Mouse (Mus musculus) forebrain, embryonic 10.5 days (tissue): Measurements from ENCODE around the gene Neu2. TPM values are rescaled to one million over a fixed set of nuclear protein-coding genes. Genes with fewer than 3 reads are reported as not detected.
A peak's percentile ranks its signal among the peaks of the same experiment; 100 is the strongest.

ENCODE experiments used
- DNase-seq: peaks from one replicate; pipeline ENCODE4 v3.0.0-alpha.2; 2017; ENCODE audit warnings: low spot score; ENCODE audit errors: extremely low spot score
- H3K27ac ChIP-seq: fragments of 300-500 bp; sonication (generic); 2 replicates; pipeline ENCODE4 v1.5.1; 2016; ENCODE audit warnings: mild to moderate bottlenecking
- H3K27me3 ChIP-seq: fragments of 300-500 bp; sonication (generic); 2 replicates; pipeline ENCODE4 v1.6.1; 2016; ENCODE audit warnings: mild to moderate bottlenecking; ENCODE audit not compliant: poor library complexity, severe bottlenecking
- H3K36me3 ChIP-seq: fragments of 300-500 bp; sonication (generic); replicated peaks from 2 replicates; pipeline ENCODE4 v1.6.1; 2016; ENCODE audit warnings: mild to moderate bottlenecking, moderate library complexity
- H3K4me1 ChIP-seq: fragments of 300-500 bp; sonication (generic); 2 replicates; pipeline ENCODE4 v1.6.1; 2016
- H3K4me3 ChIP-seq: fragments of 300-500 bp; sonication (generic); 2 replicates; pipeline ENCODE4 v1.5.1; 2016; ENCODE audit warnings: mild to moderate bottlenecking, moderate library complexity
- H3K9me3 ChIP-seq: fragments of 300-500 bp; sonication (generic); 2 replicates; pipeline ENCODE4 v1.6.1; 2016; ENCODE audit warnings: mild to moderate bottlenecking, moderate library complexity
- WGBS: fragments of 180-500 bp; shearing (Covaris S2); methylation state at CpG from one replicate; pipeline ENCODE4 v1.1.7; 2016; 5-methylcytosine and 5-hydroxymethylcytosine counted together
- polyA plus RNA-seq: library from polyadenylated mRNA; unstranded; fragments of >200 nt; fragmentation: Nextera tagmentation; extraction: Ambion mirVana; gene quantifications from 2 replicates; pipeline ENCODE4 v1.2.1, GENCODE M21; 2016

Gene Neu2
- polyA plus RNA-seq, 1 experiment from 2014 or later: not detected

GRCm38 (mm10) chr1:87625254-87626025 lies 115.8 kb downstream of the Neu2 start:
- DNase-seq: no peak
- H3K4me3 ChIP-seq: no peak overlapping the region
- no peaks in the 10 kb centered on the region for H3K27me3 ChIP-seq
- 85% methylated on average over 6 of the region's 6 CpGs for WGBS
- H3K36me3 ChIP-seq: no peaks in the 10 kb centered on the region
- 0 out of 2 replicates have a peak, but pooled peaks cover 4% of the 10 kb centered on the region for H3K4me1 ChIP-seq
- no peaks in the 10 kb centered on the region for H3K9me3 ChIP-seq
- no peak overlapping the region for H3K27ac ChIP-seq

GRCm38 (mm10) chr1:87626344-87626743 lies 116.7 kb downstream of the Neu2 start:
- Histone ChIP-seq H3K9me3 (no peaks in the 10 kb centered on the region), H3K27ac (no peak overlapping the region), H3K4me1 (0 out of 2 replicates have a peak, but pooled peaks cover 4% of the 10 kb centered on the region), H3K4me3 (no peak overlapping the region), H3K36me3 (no peaks in the 10 kb centered on the region), H3K27me3 (no peaks in the 10 kb centered on the region)
- no peak for DNase-seq
- 59% methylated on average over 2 of the region's 2 CpGs for WGBS

DNA sequence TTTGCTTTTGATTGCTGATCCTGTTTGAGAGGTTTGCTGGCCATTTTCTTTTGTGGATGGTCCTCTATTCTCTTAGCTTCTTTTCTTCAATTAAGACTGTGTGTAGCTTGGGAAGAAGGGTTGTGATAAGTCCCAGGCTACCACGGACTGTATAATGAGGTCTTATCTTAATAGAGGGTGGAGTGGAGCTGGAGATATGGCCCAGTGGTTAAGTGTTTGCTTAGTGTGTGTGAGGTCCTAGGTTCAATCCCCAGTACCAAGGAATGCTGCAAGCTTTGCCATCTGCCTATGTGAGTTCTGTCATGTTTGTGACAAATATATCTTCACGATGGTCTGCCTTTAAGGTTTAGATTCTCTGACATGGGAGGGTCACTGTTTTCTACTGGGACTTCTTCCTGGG lies 118.4 kb downstream of the Neu2 start:
- Histone ChIP-seq H3K27me3 (no peaks in the 10 kb centered on the region), H3K36me3 (no peaks in the 10 kb centered on the region), H3K4me3 (no peak overlapping the region), H3K4me1 (no peaks in the 10 kb centered on the region), H3K27ac (no peak overlapping the region), H3K9me3 (no peaks in the 10 kb centered on the region)
- no peak for DNase-seq
- 80% methylated on average over 2 of the region's 2 CpGs for WGBS

DNA sequence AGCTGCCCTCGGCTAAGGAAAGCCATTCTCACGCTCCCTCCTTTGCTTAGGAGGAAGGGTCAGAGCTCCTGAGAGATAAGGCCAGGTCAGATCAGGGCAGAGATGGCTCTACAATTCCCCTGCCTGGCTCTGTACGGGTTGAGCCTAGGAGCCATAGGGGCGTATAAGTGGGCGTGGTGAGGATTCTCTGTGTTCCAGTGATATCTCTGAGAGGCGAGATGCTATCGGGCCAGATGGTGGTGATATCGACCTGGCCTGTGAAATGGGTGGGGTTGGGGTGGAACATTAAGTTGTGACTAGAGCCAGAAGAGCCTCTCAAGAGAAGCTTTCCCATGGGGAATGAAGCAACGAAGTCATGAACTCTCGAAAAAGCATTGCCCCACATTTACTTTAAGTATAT lies 121.9 kb downstream of the Neu2 start:
- no peak for DNase-seq
- Histone ChIP-seq H3K27me3 (no peaks in the 10 kb centered on the region), H3K4me3 (no peak overlapping the region), H3K4me1 (no peaks in the 10 kb centered on the region), H3K9me3 (no peaks in the 10 kb centered on the region), H3K36me3 (no peaks in the 10 kb centered on the region), H3K27ac (no peak overlapping the region)
- 90% methylated on average over 10 of the region's 10 CpGs for WGBS

GRCm38 (mm10) chr1:87632163-87632562 lies 122.5 kb downstream of the Neu2 start:
- H3K4me1 ChIP-seq: no peaks in the 10 kb centered on the region
- no peaks in the 10 kb centered on the region for H3K27me3 ChIP-seq
- no peak overlapping the region for H3K27ac ChIP-seq
- WGBS: 81% methylated on average over 6 of the region's 6 CpGs
- no peaks in the 10 kb centered on the region for H3K9me3 ChIP-seq
- no peaks in the 10 kb centered on the region for H3K36me3 ChIP-seq
- no peak for DNase-seq
- no peak overlapping the region for H3K4me3 ChIP-seq

GRCm38 (mm10) chr1:87636716-87637117 lies 127.0 kb downstream of the Neu2 start:
- DNase-seq: no peak
- no peaks in the 10 kb centered on the region for H3K9me3 ChIP-seq
- no peaks in the 10 kb centered on the region for H3K36me3 ChIP-seq
- WGBS: 91% methylated on average over 12 of the region's 12 CpGs
- peaks cover 5% of the 10 kb centered on the region; the same call in 1 of the 2 replicates for H3K4me1 ChIP-seq
- no peak overlapping the region for H3K27ac ChIP-seq
- H3K27me3 ChIP-seq: no peaks in the 10 kb centered on the region
- no peak overlapping the region for H3K4me3 ChIP-seq

- 88% methylated on average over 4 of the region's 4 CpGs for WGBS
- Histone ChIP-seq H3K4me3 (no peak overlapping the region), H3K27ac (no peak overlapping the region), H3K4me1 (peaks cover 5% of the 10 kb centered on the region; the same call in 1 of the 2 replicates), H3K27me3 (no peaks in the 10 kb centered on the region), H3K36me3 (no peaks in the 10 kb centered on the region), H3K9me3 (no peaks in the 10 kb centered on the region)
- DNase-seq: no peak
Measured at GRCm38 (mm10) chr1:87637121-87637877, 127.6 kb downstream of the Neu2 start.

- no peak overlapping the region for H3K4me3 ChIP-seq
- H3K36me3 ChIP-seq: no peaks in the 10 kb centered on the region
- H3K27ac ChIP-seq: no peak overlapping the region
- no peak for DNase-seq
- 90% methylated on average over 4 of the region's 4 CpGs for WGBS
- H3K27me3 ChIP-seq: no peaks in the 10 kb centered on the region
- no peaks in the 10 kb centered on the region for H3K9me3 ChIP-seq
- H3K4me1 ChIP-seq: peaks cover 5% of the 10 kb centered on the region; the same call in 1 of the 2 replicates
Measured at GRCm38 (mm10) chr1:87637878-87638600, 128.3 kb downstream of the Neu2 start.

- no peaks in the 10 kb centered on the region for H3K27me3 ChIP-seq
- H3K4me1 ChIP-seq: peaks cover 5% of the 10 kb centered on the region; the same call in 1 of the 2 replicates
- WGBS: 92% methylated on average over 8 of the region's 8 CpGs
- H3K4me3 ChIP-seq: no peak overlapping the region
- H3K36me3 ChIP-seq: no peaks in the 10 kb centered on the region
- H3K9me3 ChIP-seq: no peaks in the 10 kb centered on the region
- no peak for DNase-seq
- peak overlapping the region; percentile 63 for H3K27ac ChIP-seq
Measured at GRCm38 (mm10) chr1:87639724-87640123, 130.0 kb downstream of the Neu2 start.

- peak overlapping the region; percentile 63 for H3K27ac ChIP-seq
- 83% methylated on average over 17 of the region's 17 CpGs for WGBS
- peaks cover 5% of the 10 kb centered on the region; the same call in 1 of the 2 replicates for H3K4me1 ChIP-seq
- no peaks in the 10 kb centered on the region for H3K36me3 ChIP-seq
- H3K4me3 ChIP-seq: no peak overlapping the region
- DNase-seq: no peak
- no peaks in the 10 kb centered on the region for H3K27me3 ChIP-seq
- H3K9me3 ChIP-seq: no peaks in the 10 kb centered on the region
Measured at GRCm38 (mm10) chr1:87640165-87640661, 130.5 kb downstream of the Neu2 start.

GRCm38 (mm10) chr1:87643016-87643415 lies 133.3 kb downstream of the Neu2 start:
- H3K36me3 ChIP-seq: no peaks in the 10 kb centered on the region
- no peak for DNase-seq
- no peaks in the 10 kb centered on the region for H3K9me3 ChIP-seq
- H3K4me3 ChIP-seq: no peak overlapping the region
- H3K27me3 ChIP-seq: no peaks in the 10 kb centered on the region
- no peak overlapping the region for H3K27ac ChIP-seq
- WGBS: 91% methylated on average over 7 of the region's 7 CpGs
- no peaks in the 10 kb centered on the region for H3K4me1 ChIP-seq

DNA sequence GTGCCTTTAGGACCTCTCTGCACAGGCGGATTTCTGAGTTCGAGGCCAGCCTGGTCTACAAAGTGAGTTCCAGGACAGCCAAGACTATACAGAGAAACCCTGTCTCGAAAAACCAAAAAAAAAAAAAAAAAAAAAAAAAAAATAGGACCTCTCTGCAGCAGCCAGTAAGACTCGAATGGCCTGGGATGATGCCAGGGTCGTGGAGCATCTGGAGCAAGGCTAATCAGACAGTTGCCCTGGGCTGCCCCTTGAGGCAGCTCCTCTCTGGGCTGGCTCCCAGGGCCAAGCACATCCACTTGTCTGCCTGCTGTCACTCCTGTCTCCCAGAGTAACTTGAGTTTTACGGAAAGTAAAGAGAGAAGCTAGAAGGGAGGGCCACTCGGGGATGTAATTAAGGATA lies 135.4 kb downstream of the Neu2 start:
- WGBS: 80% methylated on average over 7 of the region's 7 CpGs

More for the DNA sequence above, 135.4 kb downstream of the Neu2 start:
- DNase-seq: no peak
- no peaks in the 10 kb centered on the region for H3K27me3 ChIP-seq
- no peak overlapping the region for H3K27ac ChIP-seq
- no peaks in the 10 kb centered on the region for H3K9me3 ChIP-seq
- no peaks in the 10 kb centered on the region for H3K36me3 ChIP-seq
- H3K4me1 ChIP-seq: no peaks in the 10 kb centered on the region
- H3K4me3 ChIP-seq: no peak overlapping the region
